Mouse (Mus musculus) T-helper 2 cell (primary cell): ENCODE measurements around the gene Thbs3.
"Not testable (repeated sequence)": the region's sequence is repeated elsewhere in the genome, so short reads cannot be mapped to it uniquely, and the experiment has no call there.

Source experiments
- in situ Hi-C: fragments of 300-600 bp; cut with MboI, MseI; formaldehyde crosslinking; loops from one replicate; pipeline ENCODE4 v1.15.1; 2025; ENCODE audit warnings: high pct_unique_total_duplicates

Thbs3 gene

GRCm38 (mm10) chr3:89195979-89196877 is 18.8 kb upstream of the Thbs3 start:
- in situ Hi-C loops: no loop called here

- in situ Hi-C loops: no loop called here
These were observed 15.1 kb upstream of the Thbs3 start for GRCm38 (mm10) chr3:89199839-89200238.

- in situ Hi-C loops: no loop called here
These were observed 12.5 kb upstream of the Thbs3 start, which contains the start of gene Gba for GRCm38 (mm10) chr3:89202253-89203141. TSS of gene Gba (plus strand) at chr3:89202928.

- in situ Hi-C loops: no loop called here
These were observed 11.9 kb upstream of the Thbs3 start for GRCm38 (mm10) chr3:89203142-89203514.

- in situ Hi-C loops: no loop called here
These were observed 8.9 kb upstream of the Thbs3 start for GRCm38 (mm10) chr3:89206079-89206478.

GRCm38 (mm10) chr3:89206695-89207094 is 8.3 kb upstream of the Thbs3 start:
- in situ Hi-C loops: no loop called here

- in situ Hi-C loops: no loop called here
These were observed 6.8 kb upstream of the Thbs3 start for GRCm38 (mm10) chr3:89208075-89208657.

GRCm38 (mm10) chr3:89208736-89209135 is 6.2 kb upstream of the Thbs3 start:
- in situ Hi-C loops: no loop called here

- in situ Hi-C loops: no loop called here
These were observed 5.2 kb upstream of the Thbs3 start for GRCm38 (mm10) chr3:89209731-89210130.

GRCm38 (mm10) chr3:89210162-89210561 is 4.8 kb upstream of the Thbs3 start:
- in situ Hi-C loops: no loop called here

GRCm38 (mm10) chr3:89210731-89211130 is 4.2 kb upstream of the Thbs3 start:
- in situ Hi-C loops: no loop called here

- in situ Hi-C loops: no loop called here
These were observed 1.0 kb upstream of the Thbs3 start for GRCm38 (mm10) chr3:89213803-89214530.

- in situ Hi-C loops: no loop called here
These were observed 873 bp downstream of the Thbs3 start for GRCm38 (mm10) chr3:89215853-89216252.

GRCm38 (mm10) chr3:89216407-89216806 is 1.4 kb downstream of the Thbs3 start:
- in situ Hi-C loops: not testable (repeated sequence)

GRCm38 (mm10) chr3:89218271-89218670 is 3.3 kb downstream of the Thbs3 start:
- in situ Hi-C loops: no loop called here

GRCm38 (mm10) chr3:89219546-89219945 is 4.6 kb downstream of the Thbs3 start:
- in situ Hi-C loops: no loop called here

GRCm38 (mm10) chr3:89221167-89221566 is 6.2 kb downstream of the Thbs3 start:
- in situ Hi-C loops: no loop called here

- in situ Hi-C loops: no loop called here
These were observed 9.8 kb downstream of the Thbs3 start for GRCm38 (mm10) chr3:89224796-89225195.

GRCm38 (mm10) chr3:89225321-89225815 is 10.4 kb downstream of the Thbs3 start:
- in situ Hi-C loops: no loop called here

- in situ Hi-C loops: no loop called here
These were observed 10.9 kb downstream of the Thbs3 start for GRCm38 (mm10) chr3:89225918-89226317.

- in situ Hi-C loops: no loop called here
These were observed 11.4 kb downstream of the Thbs3 start for GRCm38 (mm10) chr3:89226361-89226760.
